Mouse (Mus musculus) lung, embryonic 14.5 days (tissue): ENCODE measurements around the gene Plch1. TPM values are rescaled to one million over a fixed set of nuclear protein-coding genes. Genes with fewer than 3 reads are reported as not detected.

Experiments used
- ATAC-seq: fragments of 200-750 bp; cut with Nextera tagmentation; 2 replicates; pipeline ENCODE4 v1.8.0; 2017; ENCODE audit warnings: mild to moderate bottlenecking, moderate TSS enrichment, moderate library complexity; ENCODE audit not compliant: insufficient read depth
- DNase-seq: peaks from one replicate; pipeline ENCODE4 v3.0.0-alpha.2; 2015
- H3K27ac ChIP-seq: fragments of 300-500 bp; sonication (generic); 2 replicates; pipeline ENCODE4 v1.5.1; 2014; ENCODE audit warnings: low read depth, mild to moderate bottlenecking, moderate library complexity
- H3K27me3 ChIP-seq: fragments of 300-500 bp; sonication (generic); 2 replicates; pipeline ENCODE4 v1.6.1; 2014; ENCODE audit warnings: low read length, control low read depth; ENCODE audit not compliant: insufficient read depth
- H3K36me3 ChIP-seq: fragments of 300-500 bp; sonication (generic); 2 replicates; pipeline ENCODE4 v1.6.1; 2014; ENCODE audit warnings: control low read depth; ENCODE audit not compliant: insufficient read depth
- H3K4me1 ChIP-seq: fragments of 300-500 bp; sonication (generic); 2 replicates; pipeline ENCODE4 v1.6.1; 2014; ENCODE audit warnings: antibody characterized with exemption, control low read depth; ENCODE audit not compliant: insufficient read depth
- H3K4me2 ChIP-seq: fragments of 300-500 bp; sonication (generic); 2 replicates; pipeline ENCODE4 v1.6.1; 2014; ENCODE audit warnings: mild to moderate bottlenecking
- H3K4me3 ChIP-seq: fragments of 300-500 bp; sonication (generic); 2 replicates; pipeline ENCODE4 v1.5.1; 2014; ENCODE audit warnings: low read depth, low read length
- H3K9ac ChIP-seq: fragments of 300-500 bp; sonication (generic); 2 replicates; pipeline ENCODE4 v1.6.1; 2014
- H3K9me3 ChIP-seq: fragments of 300-500 bp; sonication (generic); 2 replicates; pipeline ENCODE4 v1.6.1; 2016; ENCODE audit warnings: low read depth, low read length, control low read depth
- CTCF ChIP-seq: IDR thresholded peaks from 2 replicates; pipeline ENCODE4 v1.5.1; 2016; ENCODE audit warnings: antibody characterized with exemption, low read depth
- WGBS: fragments of 180-500 bp; shearing (Covaris S2); extraction: QIAGEN DNeasy Blood & Tissue Kit; methylation state at CpG from one replicate; pipeline ENCODE4 v1.1.7; 2014; 5-methylcytosine and 5-hydroxymethylcytosine counted together
- polyA plus RNA-seq: library from polyadenylated mRNA; unstranded; fragments of >200 nt; fragmentation: Nextera tagmentation; extraction: Ambion mirVana; gene quantifications from 2 replicates; pipeline ENCODE4 v1.2.1, GENCODE M21; 2014

Plch1 gene
- polyA plus RNA-seq, 1 experiment from 2014 or later = 7.3 TPM

DNA sequence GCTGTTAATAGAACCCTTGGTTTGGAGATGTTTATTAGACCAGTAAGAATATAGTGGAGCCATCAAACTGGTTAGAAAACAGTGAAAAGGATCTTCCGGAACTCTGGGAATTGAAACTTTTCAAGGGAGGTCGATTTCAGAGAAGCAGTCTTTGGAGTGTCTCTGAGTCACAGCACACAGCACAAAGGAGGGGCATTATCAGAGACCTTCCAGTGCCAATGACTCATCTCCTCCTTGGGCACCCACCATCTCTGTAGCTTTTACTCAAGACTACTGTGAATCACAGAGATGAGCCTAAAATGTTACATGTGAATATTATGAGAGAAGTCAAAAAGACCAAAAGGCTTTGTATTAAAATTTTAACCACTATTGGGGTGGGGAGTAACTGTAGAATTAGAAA is 93.8 kb downstream of the Plch1 start:
- 88% methylated on average over 2 of the region's 2 CpGs for WGBS
- H3K4me3 ChIP-seq = no peak overlapping the region
- H3K27ac ChIP-seq = no peak overlapping the region
- H3K9ac ChIP-seq = no peak overlapping the region
- DNase-seq (no peak), ATAC-seq (no peak)
- TF ChIP-seq CTCF = no peak
- H3K9me3 ChIP-seq = no peaks in the 10 kb centered on the region
- no peaks in the 10 kb centered on the region for H3K36me3 ChIP-seq
- no peaks in the 10 kb centered on the region for H3K4me1 ChIP-seq
- H3K27me3 ChIP-seq = no peaks in the 10 kb centered on the region
- H3K4me2 ChIP-seq = no peak overlapping the region

DNA sequence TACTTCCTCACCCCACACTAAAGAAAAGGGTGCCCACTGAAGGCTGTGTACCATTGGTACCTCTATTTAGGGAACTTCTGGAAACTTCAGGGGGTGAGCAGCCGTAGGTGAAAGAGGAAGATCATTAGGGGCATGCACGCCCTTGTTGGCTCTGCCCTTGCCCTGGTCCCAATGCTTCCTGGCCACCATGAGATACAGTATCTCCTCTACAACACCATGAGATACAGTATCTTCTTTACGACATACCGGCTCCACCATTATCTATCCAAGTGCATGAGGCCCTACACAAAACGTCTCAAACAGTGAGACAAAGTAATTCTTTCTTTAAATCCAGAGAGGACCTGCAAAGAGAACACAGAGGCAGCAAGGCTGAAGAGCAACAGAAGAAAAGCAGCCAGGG is 98.6 kb downstream of the Plch1 start:
- Histone ChIP-seq H3K4me3 (no peak overlapping the region), H3K27me3 (no peaks in the 10 kb centered on the region), H3K4me2 (no peak overlapping the region), H3K4me1 (no peaks in the 10 kb centered on the region), H3K36me3 (no peaks in the 10 kb centered on the region), H3K9ac (no peak overlapping the region), H3K9me3 (no peaks in the 10 kb centered on the region), H3K27ac (no peak overlapping the region)
- no peak for ATAC-seq
- no peak for TF ChIP-seq CTCF
- no peak for DNase-seq
- 72% methylated on average over 5 of the region's 5 CpGs for WGBS

DNA sequence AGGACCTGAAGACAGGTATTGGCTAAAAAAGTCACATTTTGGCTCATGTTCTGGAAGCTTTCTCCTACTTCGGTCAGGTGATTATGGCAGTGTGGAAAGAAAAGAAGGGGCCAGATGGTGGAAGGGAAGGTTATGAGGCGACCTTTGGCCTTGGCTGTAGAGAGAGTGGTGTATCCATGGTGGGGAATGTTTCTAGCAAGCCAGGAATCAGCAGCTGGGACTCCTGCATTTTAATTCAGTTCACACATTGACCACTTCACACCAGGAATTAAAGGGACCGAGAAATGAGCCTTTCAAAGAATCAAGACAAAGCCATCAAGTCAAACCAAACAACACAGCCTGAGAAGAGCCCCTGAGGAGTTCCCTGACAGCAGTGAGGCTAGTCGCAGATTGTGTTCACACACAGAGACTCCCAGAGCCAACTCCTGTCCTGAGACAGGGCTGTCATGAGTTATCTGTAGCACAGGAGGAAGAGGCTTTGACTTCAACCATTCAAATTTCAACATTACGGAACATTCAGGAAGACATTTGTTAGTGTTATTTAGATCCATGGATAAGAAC is 112.4 kb downstream of the Plch1 start:
- Histone ChIP-seq H3K9me3 (no peaks in the 10 kb centered on the region), H3K36me3 (no peaks in the 10 kb centered on the region), H3K9ac (no peak overlapping the region), H3K4me2 (no peak overlapping the region), H3K27me3 (no peaks in the 10 kb centered on the region), H3K4me3 (no peak overlapping the region), H3K27ac (no peak overlapping the region), H3K4me1 (no peaks in the 10 kb centered on the region)
- ATAC-seq (no peak), DNase-seq (no peak)
- WGBS = 49% methylated on average over 5 of the region's 5 CpGs
- TF ChIP-seq CTCF = no peak

DNA sequence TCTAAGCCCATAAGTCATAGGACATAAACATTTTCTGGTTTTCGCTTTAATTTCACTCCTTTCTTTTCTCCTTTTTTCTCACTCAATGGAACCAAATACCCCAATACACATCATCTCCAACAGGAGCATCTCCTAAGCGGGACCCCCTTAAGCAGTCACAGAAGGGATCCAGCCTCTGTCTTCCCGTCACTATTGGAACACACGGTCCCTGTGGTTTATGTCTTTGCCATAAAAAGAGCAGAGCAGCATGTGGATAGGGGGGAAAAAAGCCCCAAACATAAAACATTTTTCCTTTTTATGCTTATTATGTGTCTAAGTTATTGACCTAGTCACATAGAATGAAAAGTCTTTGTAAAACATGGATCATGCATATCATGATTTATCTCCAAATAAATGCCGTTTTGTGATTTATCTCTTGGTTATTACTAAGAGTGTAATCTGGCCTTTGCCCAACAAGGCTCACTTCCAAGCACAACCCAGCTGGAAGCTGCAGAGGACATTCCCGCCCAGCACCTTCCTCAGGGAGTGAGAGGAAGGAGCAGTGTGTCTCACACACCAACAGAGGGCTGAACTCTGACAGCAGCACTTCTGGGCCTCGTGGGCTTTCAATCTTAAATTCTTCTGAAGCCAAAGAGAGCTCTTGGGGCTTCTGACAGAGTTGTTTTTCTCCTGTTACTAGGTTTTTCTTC is 126.5 kb downstream of the Plch1 start:
- peak; percentile 37 for DNase-seq
- Histone ChIP-seq H3K4me3 (no peak overlapping the region), H3K36me3 (no peaks in the 10 kb centered on the region), H3K27me3 (no peaks in the 10 kb centered on the region), H3K4me2 (no peak overlapping the region), H3K27ac (no peak overlapping the region), H3K9me3 (no peaks in the 10 kb centered on the region), H3K9ac (no peak overlapping the region), H3K4me1 (no peaks in the 10 kb centered on the region)
- no peak for TF ChIP-seq CTCF
- 41% methylated on average over 7 of the region's 7 CpGs for WGBS
- no peak for ATAC-seq

DNA sequence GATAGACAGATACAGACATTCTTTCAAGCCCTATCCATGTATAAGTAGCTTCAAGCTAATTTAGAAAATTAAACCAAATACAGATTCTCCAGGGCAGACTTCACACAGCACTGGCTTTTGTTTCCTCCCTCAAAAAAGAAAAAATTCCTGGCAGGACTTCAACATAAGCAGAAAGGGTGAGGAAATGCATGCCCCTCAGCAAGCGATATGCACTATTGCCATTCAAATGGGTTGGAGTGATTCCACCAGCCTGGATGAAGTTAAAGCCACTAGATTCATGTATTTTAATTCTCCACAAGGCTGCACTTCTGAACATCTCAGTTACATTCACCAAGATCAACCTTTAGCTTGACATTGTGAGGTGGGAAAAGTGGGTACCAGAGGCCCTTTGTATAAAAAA is 138.5 kb downstream of the Plch1 start:
- H3K4me3 ChIP-seq = no peak overlapping the region

DNA sequence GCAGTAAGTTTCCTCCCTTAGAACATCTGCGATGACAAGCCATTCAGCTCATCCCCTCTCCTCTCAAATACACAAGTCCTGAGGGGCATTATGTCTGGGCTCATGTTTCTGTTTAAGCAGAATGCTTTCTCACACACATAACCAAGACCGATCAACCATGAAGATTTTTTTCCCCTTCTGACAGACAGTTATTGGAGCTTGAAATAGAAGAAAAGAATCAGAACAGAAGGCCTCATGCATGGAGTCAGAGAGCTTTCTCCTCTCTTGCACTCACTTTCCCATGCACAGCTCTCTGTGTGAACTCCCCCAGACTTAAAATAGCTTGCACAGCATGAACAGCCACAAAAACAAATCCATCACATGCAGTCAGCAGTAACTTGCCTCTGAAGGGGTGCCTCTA is 159.2 kb downstream of the Plch1 start:
- H3K9me3 ChIP-seq = no peaks in the 10 kb centered on the region
- no peak for TF ChIP-seq CTCF
- no peaks in the 10 kb centered on the region for H3K4me1 ChIP-seq
- no peaks in the 10 kb centered on the region for H3K36me3 ChIP-seq
- H3K27ac ChIP-seq = no peak overlapping the region
- no peak for DNase-seq
- ATAC-seq = no peak
- no peak overlapping the region for H3K4me2 ChIP-seq
- 70% methylated on average over 2 of the region's 2 CpGs for WGBS
- no peaks in the 10 kb centered on the region for H3K27me3 ChIP-seq
- no peak overlapping the region for H3K9ac ChIP-seq
- H3K4me3 ChIP-seq = no peak overlapping the region

More for the DNA sequence above, 138.5 kb downstream of the Plch1 start:
- H3K36me3 ChIP-seq = no peaks in the 10 kb centered on the region
- TF ChIP-seq CTCF = no peak
- H3K27me3 ChIP-seq = no peaks in the 10 kb centered on the region
- no peak overlapping the region for H3K27ac ChIP-seq
- no peak overlapping the region for H3K4me2 ChIP-seq
- no peak for ATAC-seq
- H3K9me3 ChIP-seq = no peaks in the 10 kb centered on the region
- 53% methylated on average over 1 of the region's 1 CpGs for WGBS
- H3K4me1 ChIP-seq = no peaks in the 10 kb centered on the region
- no peak overlapping the region for H3K9ac ChIP-seq
- DNase-seq = no peak

DNA sequence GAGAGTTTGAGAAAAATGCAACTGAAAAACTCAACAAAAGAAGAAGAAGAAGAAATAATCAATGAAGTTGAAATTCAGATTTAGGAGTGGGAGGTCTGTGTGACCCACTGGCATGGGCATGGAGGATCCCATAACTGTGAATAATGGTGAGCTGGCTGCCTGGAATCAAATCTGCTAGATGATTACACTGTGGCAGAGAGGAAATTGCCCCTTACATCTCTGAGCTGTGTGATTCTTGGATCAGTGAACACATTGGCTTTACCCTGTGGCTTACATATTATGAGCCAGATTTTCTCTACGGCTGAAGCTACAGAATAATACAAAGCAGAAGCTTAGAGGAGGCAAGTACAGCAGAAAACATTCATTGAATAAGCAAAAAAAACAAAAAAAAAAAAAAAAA is 170.9 kb downstream of the Plch1 start:
- Histone ChIP-seq H3K27me3 (no peaks in the 10 kb centered on the region), H3K27ac (no peak overlapping the region), H3K9me3 (no peaks in the 10 kb centered on the region), H3K36me3 (no peaks in the 10 kb centered on the region), H3K4me1 (no peaks in the 10 kb centered on the region), H3K9ac (no peak overlapping the region), H3K4me3 (no peak overlapping the region), H3K4me2 (no peak overlapping the region)
- ATAC-seq (no peak), DNase-seq (no peak)
- WGBS = 76% methylated on average over 1 of the region's 1 CpGs
- no peak for TF ChIP-seq CTCF
